Mouse (Mus musculus) kidney, adult 2 months (tissue): ENCODE results near the gene Nudt2.

Experiments
- CTCF ChIP-seq: fragments of 200-500 bp; conservative IDR thresholded peaks from 2 replicates; pipeline ENCODE4 v1.5.1; 2011; ENCODE audit warnings: low read depth, mild to moderate bottlenecking, control low read depth, low read length, moderate library complexity, mixed read lengths; ENCODE audit not compliant: insufficient read depth, insufficient read length
- POLR2A ChIP-seq: fragments of 200-500 bp; IDR thresholded peaks from one replicate; pipeline ENCODE4 v1.6.1; 2011; ENCODE audit warnings: low read depth, low read length, control low read depth

DNA sequence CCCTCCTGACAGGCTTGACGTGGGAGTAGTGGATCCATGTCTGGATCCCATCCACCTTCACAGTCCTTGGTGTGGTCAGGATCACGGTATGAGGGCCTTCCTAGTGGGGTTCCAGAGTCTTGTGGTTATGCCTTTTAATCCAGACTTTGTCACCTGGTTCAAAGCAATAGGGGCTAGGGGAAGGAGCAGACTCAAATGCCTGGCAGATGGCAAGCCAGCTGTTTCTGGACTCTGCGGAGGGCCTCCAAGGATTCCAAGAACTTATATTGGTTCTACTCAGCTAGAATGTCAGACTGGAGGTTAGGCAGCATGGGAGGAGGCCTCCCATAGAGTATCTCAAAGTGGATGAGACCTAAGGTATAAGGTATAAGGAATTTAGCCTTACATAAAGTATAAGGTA is 17.4 kb upstream of the Nudt2 start:
- no peak for TF ChIP-seq POLR2A
- TF ChIP-seq CTCF = no peak
